Mouse (Mus musculus) c-Kit-positive CD71-negative TER-119-negative erythroid progenitor cells, embryonic 14.5 days (primary cell): ENCODE measurements at regions not wholly inside any gene's neighbourhood (a gene's known extent, or its start where the extent isn't known, plus 50 kb on each side); places are given as distances from the start of the nearest gene placed in this dataset.
A peak's percentile ranks its signal among the peaks of the same experiment; 100 is the strongest.

ENCODE experiments used
- DNase-seq: peaks from one replicate; pipeline ENCODE4 v3.0.0-alpha.2; 2013; ENCODE audit warnings: low read depth

DNA sequence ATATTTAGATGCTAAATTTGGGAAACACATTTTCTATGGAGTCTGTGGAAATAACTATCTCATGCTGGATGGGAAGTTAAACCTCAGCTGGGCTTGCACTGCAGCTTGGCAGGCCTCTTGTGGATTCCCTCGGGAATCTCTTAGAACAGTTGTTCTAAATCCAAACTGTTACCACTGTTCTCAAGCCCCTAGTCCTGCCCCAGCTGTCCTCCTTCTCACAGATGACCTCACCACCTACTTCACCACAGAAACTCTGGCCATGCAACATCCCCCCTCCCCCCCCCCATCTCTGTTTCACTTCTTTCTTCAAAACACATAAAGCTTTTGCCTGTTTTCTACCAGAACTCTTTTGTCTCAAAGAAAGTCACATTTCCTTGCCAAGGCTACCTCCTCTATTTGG is 136.6 kb upstream of the Wdr44 start:
- DNase-seq = no peak

GRCm38 (mm10) chrX:23565581-23565980 is 127.3 kb upstream of the Wdr44 start:
- DNase-seq = peak; percentile 8
